Mouse (Mus musculus): ENCODE data around the gene St6galnac5.

DNA sequence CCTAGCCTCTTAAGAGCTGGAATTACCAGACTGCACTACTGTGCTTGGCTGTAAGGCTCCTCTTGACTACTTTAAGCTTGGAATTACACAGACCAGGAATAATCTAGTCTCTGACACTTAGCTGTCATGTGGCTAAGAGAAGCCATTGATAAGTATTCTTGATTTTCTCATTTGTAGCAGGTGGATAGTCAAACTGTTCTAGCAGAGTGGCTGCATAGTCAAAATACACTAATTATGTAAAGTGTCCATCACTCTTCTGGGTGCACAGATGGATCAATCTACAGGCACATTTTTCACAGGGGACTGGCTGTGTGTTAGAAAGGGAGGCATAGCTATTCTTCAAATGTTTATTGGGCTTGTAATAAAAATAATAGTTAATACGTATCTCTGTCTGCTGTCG, 8.7 kb upstream of the St6galnac5 start:
- TF ChIP-seq POLR2A (IDR thresholded peaks at IDR 0.05; ENCODE audit: extremely low read depth, insufficient read depth, low read length) (no peak), CTCF (IDR thresholded peaks at IDR 0.05; ENCODE audit: low read depth, low read length) (no peak)

Measured in liver, adult 2 months (tissue).